Mouse (Mus musculus) urinary bladder, postnatal 36 days (tissue): ENCODE results near the gene Dnah8.
A peak's percentile ranks its signal among the peaks of the same experiment; 100 is the strongest.

Experiments used
- DNase-seq, 2 experiments: peaks; one replicate each; pipeline ENCODE4 v3.0.0; 2022; ENCODE audit warnings: low spot score in 2 of 2, mixed read lengths in 1 of 2

Gene Dnah8

DNA sequence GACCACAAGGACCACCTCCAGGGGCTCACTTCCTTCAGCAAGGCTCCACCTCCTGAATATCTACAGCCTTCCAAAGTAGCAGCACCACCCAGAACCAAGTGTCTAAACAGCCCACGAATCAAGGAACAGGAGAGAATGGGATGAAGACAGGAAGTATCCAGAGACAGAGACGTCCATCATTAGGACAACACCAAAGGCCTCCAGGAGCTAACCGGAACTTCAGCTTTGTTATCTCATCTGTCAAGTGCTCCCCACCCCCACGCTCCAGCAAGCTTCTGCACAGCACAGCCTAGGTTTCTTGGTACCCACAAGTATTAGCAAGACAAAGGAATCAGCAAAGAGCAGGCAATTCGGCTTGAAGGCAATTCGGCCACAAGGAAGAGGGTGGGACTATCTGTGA, 254.5 kb downstream of the Dnah8 start:
- no peak for DNase-seq

DNA sequence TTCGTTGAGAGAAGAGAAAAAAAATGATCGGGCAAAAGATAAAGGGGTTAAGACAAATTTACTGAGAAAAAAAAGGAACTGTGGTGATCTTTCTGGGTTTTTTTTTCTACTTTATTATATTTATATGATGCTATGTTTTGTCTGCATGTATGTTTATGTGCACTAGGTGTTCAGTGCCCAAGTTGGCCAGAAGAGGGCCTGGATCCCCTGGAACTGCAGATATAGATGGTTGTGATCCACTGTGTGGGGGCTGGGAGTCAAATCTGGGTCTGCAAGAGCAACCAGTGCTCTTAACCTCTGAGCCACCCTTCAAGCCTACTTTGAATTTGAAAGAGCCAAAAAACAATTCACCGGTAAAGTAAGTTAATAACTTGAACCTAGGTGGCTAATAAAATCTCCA, 256.2 kb downstream of the Dnah8 start:
- no peak for DNase-seq

DNA sequence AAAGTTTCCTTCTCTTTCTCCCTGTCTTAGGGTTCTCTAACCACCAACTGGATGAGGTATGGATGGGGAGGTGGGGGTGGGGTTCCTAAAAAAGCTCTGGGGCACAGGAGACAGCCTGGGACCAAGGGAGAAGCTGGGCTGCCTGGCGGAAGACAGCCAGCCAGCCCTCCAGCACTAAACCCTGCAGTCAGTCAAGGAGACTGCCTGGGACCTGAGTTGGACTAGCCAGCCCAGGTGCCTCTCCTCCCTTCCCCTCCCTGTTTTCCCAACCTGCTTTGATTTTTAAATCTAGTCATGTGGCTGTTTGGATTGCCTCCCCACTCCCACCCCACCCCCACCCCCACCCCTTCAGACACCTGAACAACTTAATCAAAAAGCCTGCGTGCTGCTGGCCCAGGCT, 256.8 kb downstream of the Dnah8 start:
- DNase-seq: no peak

DNA sequence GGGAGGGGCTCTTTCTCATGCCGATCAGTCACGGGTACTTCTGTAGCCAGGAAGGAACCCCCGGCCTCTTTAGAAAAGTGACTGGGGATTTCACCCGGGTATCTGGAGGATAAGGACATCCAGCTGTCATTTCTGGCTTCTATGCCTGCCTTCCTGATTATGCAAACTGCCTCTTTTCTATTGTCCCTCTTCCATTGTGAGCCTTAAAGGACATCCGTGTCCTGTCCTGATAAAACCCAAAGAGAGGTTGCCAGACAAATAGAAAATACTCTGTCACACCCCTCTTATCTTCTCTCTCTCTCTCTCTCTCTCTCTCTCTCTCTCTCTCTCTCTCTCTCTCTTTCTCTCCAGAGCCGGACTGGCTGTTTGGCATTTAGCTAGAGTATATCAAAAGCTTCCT, 258.1 kb downstream of the Dnah8 start:
- DNase-seq: no peak

DNA sequence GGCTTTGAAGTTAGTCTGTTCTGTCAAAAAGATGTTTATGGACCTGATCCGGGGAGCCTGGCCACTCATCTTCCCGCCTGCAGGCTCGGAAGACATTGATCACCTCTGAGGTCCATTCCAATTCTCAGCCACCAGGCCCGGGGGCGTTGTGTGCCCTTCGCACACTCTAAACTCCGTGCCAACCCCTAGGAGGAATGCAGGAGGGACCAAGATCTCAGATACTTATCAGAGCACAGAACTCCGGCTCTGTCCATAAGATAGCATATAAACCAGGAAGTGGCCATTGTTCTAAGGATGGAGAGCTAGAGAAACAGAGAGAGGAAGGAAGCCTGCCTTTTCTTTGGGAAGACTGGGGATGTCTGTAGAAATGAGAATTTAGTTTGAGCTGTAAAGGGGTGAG, 259.4 kb downstream of the Dnah8 start:
- no peak for DNase-seq

DNA sequence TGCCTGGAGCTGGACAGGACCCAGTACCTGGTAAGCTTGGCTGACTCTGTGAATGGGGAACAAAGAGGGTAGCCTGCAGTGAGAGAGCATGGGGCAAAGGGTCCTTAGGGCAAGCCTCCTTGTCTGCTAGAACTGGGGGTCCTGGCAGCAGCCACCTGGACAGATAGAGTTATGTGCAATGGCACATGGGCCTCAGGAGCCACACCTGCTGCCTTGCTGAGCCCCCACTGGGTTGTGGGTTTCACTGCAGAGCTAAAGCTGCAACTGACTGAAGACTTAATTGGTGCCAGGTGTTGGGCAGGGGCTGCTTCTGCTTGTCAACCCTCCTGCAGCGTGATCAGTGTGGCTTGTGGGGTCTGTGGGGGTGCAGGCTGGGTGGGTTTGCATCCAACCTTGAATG, 267.9 kb downstream of the Dnah8 start:
- no peak for DNase-seq

DNA sequence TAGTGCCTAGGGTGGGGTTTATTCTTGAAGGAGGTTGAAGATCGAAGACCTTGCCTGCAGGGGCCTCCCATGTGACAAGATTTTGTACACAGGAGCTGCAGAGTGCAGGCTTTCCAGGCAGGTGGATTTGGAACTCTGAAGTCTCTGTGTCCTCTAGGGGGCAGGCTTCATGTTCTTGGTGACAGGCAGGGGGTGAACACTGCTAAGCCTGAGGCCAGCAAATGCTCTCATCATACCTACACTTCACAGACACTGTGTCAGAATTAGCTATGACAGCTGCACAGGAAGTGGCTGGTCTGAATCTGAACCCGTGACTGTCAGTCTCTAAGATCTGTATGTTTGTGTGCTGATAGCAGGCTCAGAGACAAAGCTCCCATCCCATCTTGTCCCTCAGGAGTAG, 268.6 kb downstream of the Dnah8 start:
- DNase-seq: no peak

DNA sequence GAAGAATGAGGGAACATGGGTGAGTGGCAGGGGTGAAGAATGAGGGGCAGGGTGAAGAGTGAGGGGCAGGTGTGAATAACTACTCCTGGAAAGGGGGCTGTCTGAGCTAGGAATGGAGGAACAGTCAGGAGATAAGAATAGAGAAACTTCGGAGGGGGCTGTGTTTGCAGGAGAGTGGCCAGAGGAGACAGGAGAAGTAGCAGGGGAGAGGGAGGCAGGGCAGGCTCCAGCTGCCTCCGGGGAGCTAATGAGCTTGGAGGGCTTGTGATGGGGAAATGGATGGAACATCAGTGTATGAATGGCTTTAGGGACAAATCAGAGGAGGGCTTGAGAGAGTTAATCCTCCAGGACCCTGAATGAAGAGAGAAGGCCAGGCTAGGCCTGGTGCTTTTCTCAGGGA, 272.9 kb downstream of the Dnah8 start:
- no peak for DNase-seq

DNA sequence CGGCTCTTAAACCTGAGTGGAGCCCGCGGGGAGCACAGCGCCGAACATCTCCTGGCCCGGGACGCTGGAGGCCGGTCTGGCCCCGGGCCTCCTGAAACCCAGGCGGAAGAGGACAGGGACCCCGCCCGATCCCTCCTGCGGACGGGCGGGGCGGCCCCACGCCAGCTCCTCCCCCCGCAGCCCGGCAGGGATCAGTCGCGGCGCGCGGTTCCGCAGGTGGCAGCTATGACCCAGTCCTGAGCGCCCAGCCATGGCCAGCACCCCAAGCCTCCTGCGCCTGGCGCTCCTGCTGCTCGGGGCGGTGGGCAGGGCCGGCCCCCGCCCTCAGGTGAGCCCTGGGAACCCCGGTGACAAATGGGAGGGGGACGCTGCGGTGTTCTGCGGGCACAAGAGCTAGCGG, 277.5 kb downstream of the Dnah8 start, which contains the start of gene Glp1r:
TSS of gene Glp1r (plus strand) at position 191 of the 400 bp plus-strand sequence.
- no peak for DNase-seq

DNA sequence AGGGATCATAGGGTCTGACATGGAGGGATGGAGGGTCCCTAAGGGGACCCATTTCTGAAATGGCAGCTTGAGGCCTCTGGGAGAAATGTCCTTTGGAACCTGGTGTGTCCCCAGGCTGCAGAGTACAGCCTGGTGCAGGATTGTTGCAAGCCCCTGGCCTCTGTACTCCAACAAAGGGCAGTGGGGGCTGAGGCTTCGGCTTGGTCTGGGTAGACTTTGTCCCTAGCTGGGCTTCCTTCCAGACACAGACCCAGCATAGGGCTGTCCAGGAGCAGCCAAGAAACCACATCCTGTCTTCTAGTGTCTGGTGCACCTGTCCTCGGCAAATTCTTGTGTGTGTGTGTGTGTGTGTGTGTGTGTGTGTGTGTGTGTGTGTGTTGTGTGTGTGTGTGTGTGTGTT, 279.9 kb downstream of the Dnah8 start:
- no peak for DNase-seq

DNA sequence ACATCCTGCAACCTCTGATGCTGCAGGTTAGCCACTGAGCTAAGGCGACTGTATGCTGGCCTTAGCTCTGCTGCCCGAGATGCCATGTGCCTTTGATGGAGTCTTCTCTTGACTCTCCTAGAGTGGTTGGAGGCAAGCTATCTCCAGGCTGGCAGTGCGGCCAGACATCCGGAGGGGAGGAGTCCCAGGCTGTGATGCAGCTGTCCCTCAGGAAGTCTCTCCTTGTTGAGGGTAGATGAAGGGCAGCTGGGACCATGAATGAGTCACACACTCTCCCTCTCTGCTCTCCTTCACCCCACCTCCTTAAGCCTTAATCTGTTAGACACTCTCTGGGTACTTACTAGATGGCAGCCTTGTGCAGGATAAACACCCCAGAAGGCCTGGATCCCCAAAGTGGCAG, 283.4 kb downstream of the Dnah8 start:
- DNase-seq: no peak

DNA sequence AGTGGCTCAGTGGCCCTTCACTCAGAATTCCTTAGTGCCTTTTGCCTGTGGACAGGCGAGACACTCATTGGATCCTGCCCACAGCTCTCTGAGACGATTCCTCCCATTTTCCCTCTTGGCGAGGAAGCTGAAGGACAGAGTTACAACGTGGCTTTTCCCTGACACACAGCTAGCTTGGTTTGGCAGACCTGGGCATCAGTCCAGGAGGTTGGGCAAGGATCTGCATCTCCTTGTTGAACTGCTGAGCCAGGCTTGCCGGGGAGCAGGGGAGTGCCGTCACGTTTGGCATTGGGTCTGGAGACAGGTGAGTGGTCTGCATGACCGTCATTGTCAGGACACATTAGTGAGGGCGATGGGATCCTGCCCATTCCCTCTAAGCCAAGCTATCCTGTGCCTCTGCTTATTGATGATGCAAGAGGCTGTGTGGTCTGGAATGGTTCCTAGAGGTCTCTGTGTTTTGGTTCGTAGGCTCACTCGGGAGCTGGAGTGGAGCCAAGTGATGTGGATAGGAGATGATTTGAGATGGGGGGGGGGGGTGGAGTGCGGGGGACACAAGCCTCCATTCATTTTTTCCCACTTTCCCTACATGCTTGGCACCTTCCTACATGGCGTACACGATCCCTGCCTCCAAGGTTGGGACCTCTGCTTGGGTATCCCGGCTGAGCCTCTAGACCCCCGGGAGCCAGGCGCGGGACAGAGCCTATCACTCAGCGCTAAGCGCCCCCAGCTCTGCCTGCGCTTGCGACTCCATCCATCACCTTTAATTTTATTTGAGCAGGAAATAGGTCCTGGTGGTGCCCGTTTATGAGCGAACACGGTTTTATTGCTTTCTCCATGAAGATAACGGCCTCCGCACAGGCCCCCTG, 286.9 kb downstream of the Dnah8 start:
- peak in 1 of 2 experiments; percentile 56 for DNase-seq

DNA sequence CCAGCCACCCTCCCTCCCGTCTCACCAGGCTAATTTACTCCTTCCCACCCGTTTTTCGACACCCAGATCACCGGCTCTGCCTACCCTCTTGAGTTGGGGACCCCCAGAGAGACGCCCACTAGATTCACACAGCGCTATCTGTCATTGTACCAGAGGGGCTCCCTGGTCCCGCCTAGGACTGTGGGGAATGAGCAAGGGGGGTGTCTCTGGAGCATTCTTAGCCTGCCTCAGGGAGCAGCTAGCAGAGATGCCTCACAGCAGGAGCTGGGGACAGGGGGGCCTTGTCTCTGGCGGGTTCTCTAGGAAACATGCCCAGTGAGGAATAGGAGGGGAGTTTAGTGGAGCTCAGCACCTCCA, 287.6 kb downstream of the Dnah8 start:
- no peak for DNase-seq

DNA sequence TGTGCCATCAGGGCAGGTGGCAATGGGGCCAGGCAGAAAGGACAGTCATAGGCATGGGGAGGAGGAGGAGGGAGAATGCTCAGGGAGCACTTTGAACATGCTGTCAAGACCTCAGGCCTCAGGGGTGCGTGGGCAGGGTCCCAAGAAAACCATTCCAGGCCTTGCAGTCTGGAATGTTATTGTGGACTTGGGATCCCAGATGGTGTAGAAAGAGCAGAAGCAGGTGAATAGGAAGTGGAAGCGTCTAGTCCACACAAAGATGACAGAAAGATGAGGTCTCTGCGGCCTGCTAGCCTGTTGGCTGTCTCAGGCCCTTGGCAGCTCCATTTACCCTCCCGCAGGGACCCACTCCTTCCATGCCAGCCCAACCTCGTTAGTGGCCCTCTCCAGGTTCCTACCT, 288.4 kb downstream of the Dnah8 start:
- no peak for DNase-seq

DNA sequence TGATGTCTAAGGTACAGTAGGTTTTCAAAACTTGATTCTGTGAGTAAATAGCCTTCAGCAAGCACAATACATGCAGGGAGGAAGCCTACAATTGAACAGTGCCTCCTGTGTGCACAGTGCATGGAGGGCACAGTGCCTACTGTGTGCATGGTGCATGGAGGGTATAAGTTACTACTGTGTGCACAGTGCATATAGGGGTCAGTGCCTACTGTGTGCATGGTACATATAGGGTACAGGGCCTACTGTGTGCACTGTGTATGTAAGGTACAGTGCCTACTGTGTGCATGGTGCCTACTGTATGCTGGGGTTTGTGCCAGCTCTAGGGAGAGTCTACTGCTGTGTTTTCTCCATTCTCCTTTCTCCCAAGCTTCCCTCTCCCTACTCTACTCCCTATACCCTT, 290.1 kb downstream of the Dnah8 start:
- DNase-seq: no peak

DNA sequence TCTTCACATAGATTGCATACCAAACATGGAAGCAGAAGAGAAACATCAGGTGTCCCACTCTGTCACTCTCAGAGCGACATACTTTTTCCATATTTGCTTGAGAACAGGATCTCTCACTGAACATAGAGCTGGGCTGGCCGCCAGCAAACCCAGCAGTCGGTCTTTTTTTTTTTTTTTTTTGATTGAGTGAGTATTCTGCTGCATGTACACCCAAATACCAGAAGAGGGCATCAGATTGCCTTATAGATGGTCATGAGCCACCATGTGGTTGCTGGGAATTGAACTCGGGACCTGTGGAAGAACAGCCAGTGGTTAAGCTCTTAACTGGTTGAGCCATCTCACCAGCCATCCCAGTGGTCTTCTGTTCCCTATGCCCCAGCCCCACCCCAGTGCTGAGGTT, 299.4 kb downstream of the Dnah8 start:
- no peak for DNase-seq
